Mouse (Mus musculus): Measurements from ENCODE around the gene Dysf.

Gene Dysf

GRCm38 (mm10) chr6:84105148-84106022 lies 97.0 kb downstream of the Dysf start:
- in situ Hi-C loops (cut with MboI; ENCODE audit: unreplicated experiment in 2 of 2) = loop anchor here in 1 of 2 experiments (25.0 kb wide), 1 partner anchor 907 kb away; no protein-coding TSS in a partner anchor

GRCm38 (mm10) chr6:84106082-84106481 lies 97.7 kb downstream of the Dysf start:
- in situ Hi-C loops (cut with MboI; ENCODE audit: unreplicated experiment in 2 of 2) = loop anchor here in 1 of 2 experiments (25.0 kb wide), 1 partner anchor 906 kb away; no protein-coding TSS in a partner anchor

- in situ Hi-C loops (cut with MboI; ENCODE audit: unreplicated experiment in 2 of 2) = loop anchor here in 1 of 2 experiments (25.0 kb wide), 1 partner anchor 902 kb away; no protein-coding TSS in a partner anchor
Measured at GRCm38 (mm10) chr6:84110377-84110776, 102.0 kb downstream of the Dysf start.

- in situ Hi-C loops (cut with MboI; ENCODE audit: unreplicated experiment in 2 of 2) = loop anchor here in 1 of 2 experiments (25.0 kb wide), 1 partner anchor 901 kb away; no protein-coding TSS in a partner anchor
Measured at GRCm38 (mm10) chr6:84111106-84111505, 102.7 kb downstream of the Dysf start.

- in situ Hi-C loops (cut with MboI; ENCODE audit: unreplicated experiment in 2 of 2) = loop anchor here in 1 of 2 experiments (25.0 kb wide), 1 partner anchor 892 kb away; no protein-coding TSS in a partner anchor
Measured at GRCm38 (mm10) chr6:84119731-84120530, 111.5 kb downstream of the Dysf start.

- in situ Hi-C loops (cut with MboI; ENCODE audit: unreplicated experiment in 2 of 2) = loop anchor here in 1 of 2 experiments (25.0 kb wide), 1 partner anchor 888 kb away; no protein-coding TSS in a partner anchor
Measured at GRCm38 (mm10) chr6:84124609-84125008, 116.2 kb downstream of the Dysf start.

GRCm38 (mm10) chr6:84125101-84125500 lies 116.7 kb downstream of the Dysf start:
- in situ Hi-C loops (cut with MboI; ENCODE audit: unreplicated experiment in 2 of 2) = no loop called here

- in situ Hi-C loops (cut with MboI; ENCODE audit: unreplicated experiment in 2 of 2) = no loop called here
Measured at GRCm38 (mm10) chr6:84128229-84128628, 119.8 kb downstream of the Dysf start.

- in situ Hi-C loops (cut with MboI; ENCODE audit: unreplicated experiment in 2 of 2) = no loop called here
Measured at GRCm38 (mm10) chr6:84130867-84131266, 122.5 kb downstream of the Dysf start.

- in situ Hi-C loops (cut with MboI; ENCODE audit: unreplicated experiment in 2 of 2) = no loop called here
Measured at GRCm38 (mm10) chr6:84131539-84131938, 123.1 kb downstream of the Dysf start.

- in situ Hi-C loops (cut with MboI; ENCODE audit: unreplicated experiment in 2 of 2) = no loop called here
Measured at GRCm38 (mm10) chr6:84133053-84133452, 124.7 kb downstream of the Dysf start.

GRCm38 (mm10) chr6:84133996-84134721 lies 125.8 kb downstream of the Dysf start:
- in situ Hi-C loops (cut with MboI; ENCODE audit: unreplicated experiment in 2 of 2) = no loop called here

GRCm38 (mm10) chr6:84134722-84135394 lies 126.5 kb downstream of the Dysf start:
- in situ Hi-C loops (cut with MboI; ENCODE audit: unreplicated experiment in 2 of 2) = no loop called here

GRCm38 (mm10) chr6:84135709-84136108 lies 127.3 kb downstream of the Dysf start:
- in situ Hi-C loops (cut with MboI; ENCODE audit: unreplicated experiment in 2 of 2) = no loop called here

GRCm38 (mm10) chr6:84136345-84136744 lies 128.0 kb downstream of the Dysf start:
- in situ Hi-C loops (cut with MboI; ENCODE audit: unreplicated experiment in 2 of 2) = no loop called here

GRCm38 (mm10) chr6:84139932-84140331 lies 131.5 kb downstream of the Dysf start:
- in situ Hi-C loops (cut with MboI; ENCODE audit: unreplicated experiment in 2 of 2) = no loop called here

- in situ Hi-C loops (cut with MboI; ENCODE audit: unreplicated experiment in 2 of 2) = no loop called here
Measured at GRCm38 (mm10) chr6:84142481-84142880, 134.1 kb downstream of the Dysf start.

- in situ Hi-C loops (cut with MboI; ENCODE audit: unreplicated experiment in 2 of 2) = no loop called here
Measured at GRCm38 (mm10) chr6:84143328-84143727, 134.9 kb downstream of the Dysf start.

- in situ Hi-C loops (cut with MboI; ENCODE audit: unreplicated experiment in 2 of 2) = no loop called here
Measured at GRCm38 (mm10) chr6:84144393-84144792, 136.0 kb downstream of the Dysf start.

All from v-Abl transformed pro-B cells (cell line).